13 mouse cellular contexts compared by ENCODE assay signal in the genomic region with DNA sequence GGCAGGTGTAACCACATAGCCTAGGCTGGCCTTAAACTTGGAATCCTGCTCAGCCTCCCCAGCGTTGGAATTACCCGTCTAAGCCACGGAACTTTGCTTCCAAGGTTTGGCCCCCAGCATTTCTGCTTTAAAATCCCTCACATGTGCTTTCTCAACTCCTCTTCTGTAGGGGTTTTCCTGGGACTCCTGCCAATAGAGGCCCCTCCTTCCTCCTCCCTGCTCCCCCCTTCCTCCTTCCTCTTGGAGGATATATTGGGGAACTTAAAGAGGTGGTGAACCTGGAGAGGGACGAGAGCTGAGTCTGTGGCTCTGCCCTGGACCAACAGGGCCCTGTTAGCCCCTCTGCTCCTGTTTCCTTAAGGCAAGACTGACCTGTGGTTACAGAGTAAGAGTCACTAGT. TPM values are rescaled to one million over a fixed set of nuclear protein-coding genes. Genes with fewer than 3 reads are reported as not detected.
DNase-seq lines count a peak whose midpoint lies in the region; ATAC-seq and TF ChIP-seq lines count a peak whose summit lies in the region.
"Had no signal": no experiment of that assay in that cellular context is flagged by ENCODE, and none has a peak within 500 bp of the region (broad histone marks: within the 10 kb centered on the region; RNA-seq: fewer than 3 reads in every experiment).

No protein-coding gene starts in this region.

- H3K9ac ChIP-seq in hindbrain, embryonic 13.5 days, result no peak overlapping the region
- no peak overlapping the region for H3K9ac ChIP-seq in hindbrain, embryonic 11.5 days (ENCODE audit: low read depth, low read length)
- no peak overlapping the region for H3K9ac ChIP-seq in hindbrain, postnatal 0 days (replicated peaks; ENCODE audit: low read length)
- H3K9ac ChIP-seq: midbrain, embryonic 12.5 days had no signal

- peaks cover 57% of the 10 kb centered on the region for H3K4me1 ChIP-seq in cerebellum, adult 2 months (ENCODE audit: control insufficient read depth, insufficient read depth, low read length)
- peaks cover 42% of the 10 kb centered on the region for H3K4me1 ChIP-seq in hindbrain, embryonic 13.5 days (replicated peaks)
- peaks cover 6% of the 10 kb centered on the region; the same call in 1 of the 2 replicates for H3K4me1 ChIP-seq in hindbrain, embryonic 11.5 days (replicated peaks; ENCODE audit: control insufficient read depth, insufficient read depth, low read length)
- H3K4me1 ChIP-seq in hindbrain, postnatal 0 days (ENCODE audit: insufficient read depth, low read length), result peaks cover 20% of the 10 kb centered on the region

- WGBS in cerebellum, adult 2 months, result 14% methylated on average over 4 of the region's 4 CpGs
- 56% methylated on average over 4 of the region's 4 CpGs for WGBS in hindbrain, embryonic 13.5 days
- WGBS in hindbrain, embryonic 11.5 days, result 67% methylated on average over 4 of the region's 4 CpGs
- 23% methylated on average over 4 of the region's 4 CpGs for WGBS in hindbrain, postnatal 0 days

- peak; percentile 32 to 42 for DNase-seq in cerebellum, adult 2 months
- DNase-seq in cerebellum, adult 18-20 months, result no peak
- DNase-seq in hindbrain, embryonic 11.5 days (ENCODE audit: low spot score), result no peak
- peak; percentile 61 for DNase-seq in 416B (ENCODE audit: low read depth)
- DNase-seq in hindbrain, postnatal 0 days (ENCODE audit: low spot score), result peak; percentile 31
- no peak for DNase-seq in kidney, postnatal 10 days
- DNase-seq in urinary bladder, postnatal 25 days (ENCODE audit: low spot score), result no peak
- DNase-seq: gastrocnemius, postnatal 25 days; heart, postnatal 10 days; kidney, adult 2 months; lung, adult 2 months had no signal

- no peaks in the 10 kb centered on the region for H3K9me3 ChIP-seq in hindbrain, embryonic 13.5 days
- H3K9me3 ChIP-seq in hindbrain, embryonic 11.5 days (ENCODE audit: control insufficient read depth, low read length), result no peaks in the 10 kb centered on the region
- no peaks in the 10 kb centered on the region for H3K9me3 ChIP-seq in hindbrain, postnatal 0 days (ENCODE audit: low read length)
- H3K9me3 ChIP-seq: midbrain, embryonic 12.5 days had no signal

- ATAC-seq in hindbrain, embryonic 13.5 days (ENCODE audit: low FRiP score), result no peak
- ATAC-seq in hindbrain, embryonic 11.5 days (ENCODE audit: low FRiP score), result no peak
- ATAC-seq in hindbrain, postnatal 0 days, result no peak

- no peak for TF ChIP-seq CTCF in cerebellum, adult 2 months (IDR thresholded peaks at IDR 0.05; ENCODE audit: borderline replicate concordance, insufficient read depth, low read depth, low read length)
- TF ChIP-seq CTCF in hindbrain, postnatal 0 days (IDR thresholded peaks at IDR 0.05; ENCODE audit: low read depth), result no peak

- TF ChIP-seq POLR2A in cerebellum, adult 2 months (IDR thresholded peaks at IDR 0.05; ENCODE audit: borderline replicate concordance, insufficient read depth, low read length), result no peak

- peak overlapping the region; percentile 19 for H3K27ac ChIP-seq in cerebellum, adult 2 months (ENCODE audit: insufficient read depth, low read length)
- 0 out of 2 replicates have a peak overlapping the region, but pooled peaks have one; percentile 40 for H3K27ac ChIP-seq in hindbrain, embryonic 13.5 days
- H3K27ac ChIP-seq in hindbrain, embryonic 11.5 days (ENCODE audit: low read depth, low read length), result no peak overlapping the region
- no peak overlapping the region for H3K27ac ChIP-seq in hindbrain, postnatal 0 days
- H3K27ac ChIP-seq: midbrain, embryonic 12.5 days had no signal

- H3K4me3 ChIP-seq in cerebellum, adult 2 months (replicated peaks; ENCODE audit: insufficient read depth, low read depth, low read length), result peak overlapping the region; percentile 58
- no peak overlapping the region for H3K4me3 ChIP-seq in hindbrain, embryonic 13.5 days
- H3K4me3 ChIP-seq in hindbrain, embryonic 11.5 days (ENCODE audit: low read depth, low read length), result no peak overlapping the region
- H3K4me3 ChIP-seq in hindbrain, postnatal 0 days (ENCODE audit: low read length), result no peak overlapping the region
- H3K4me3 ChIP-seq: midbrain, embryonic 12.5 days had no signal

- H3K36me3 ChIP-seq in hindbrain, embryonic 13.5 days, result no peaks in the 10 kb centered on the region
- no peaks in the 10 kb centered on the region for H3K36me3 ChIP-seq in hindbrain, embryonic 11.5 days (ENCODE audit: control insufficient read depth, insufficient read depth, low read length)
- H3K36me3 ChIP-seq in hindbrain, postnatal 0 days (ENCODE audit: insufficient read depth, low read length), result no peaks in the 10 kb centered on the region
- H3K36me3 ChIP-seq: midbrain, embryonic 12.5 days had no signal

- H3K4me2 ChIP-seq in hindbrain, embryonic 13.5 days, result peak overlapping the region; percentile 25; the same call in 1 of the 2 replicates
- no peak overlapping the region for H3K4me2 ChIP-seq in hindbrain, embryonic 11.5 days (replicated peaks; ENCODE audit: low read depth, low read length)
- H3K4me2 ChIP-seq in hindbrain, postnatal 0 days (ENCODE audit: low read depth, low read length), result peak overlapping the region; percentile 25

- no peaks in the 10 kb centered on the region for H3K27me3 ChIP-seq in cerebellum, adult 2 months (ENCODE audit: control insufficient read depth, insufficient read depth, low read length)
- peaks cover 46% of the 10 kb centered on the region for H3K27me3 ChIP-seq in hindbrain, embryonic 13.5 days
- peaks cover 32% of the 10 kb centered on the region for H3K27me3 ChIP-seq in hindbrain, embryonic 11.5 days (ENCODE audit: control insufficient read depth, insufficient read depth, low read length)
- no peaks in the 10 kb centered on the region for H3K27me3 ChIP-seq in hindbrain, postnatal 0 days (ENCODE audit: insufficient read depth, low read length)

RNA-seq across cellular contexts. Expression of a gene that starts 2.8 kb away (rescaled TPM):
- 82.9 and 97.4 TPM in 2 replicates for polyA plus RNA-seq in cerebellum, adult 2 months (2012; rRNA removed)
- 14.0 TPM in 2 replicates for polyA plus RNA-seq in hindbrain, embryonic 13.5 days (2015; fragmentation: Nextera tagmentation; extraction: Ambion mirVana)
- 3.3 and 3.4 TPM in 2 replicates for polyA plus RNA-seq in hindbrain, embryonic 11.5 days (2014; fragmentation: Nextera tagmentation; extraction: Ambion mirVana)
- total RNA-seq in hindbrain, postnatal 0 days (2014; rRNA removed), result 38.2 and 55.7 TPM in 2 replicates
- polyA plus RNA-seq in hindbrain, postnatal 0 days (2015; fragmentation: Nextera tagmentation; extraction: Ambion mirVana), result 20.4 and 23.1 TPM in 2 replicates

RNA-seq across cellular contexts. Expression of a gene that starts 40.3 kb away (rescaled TPM):
- 45.1 and 55.8 TPM in 2 replicates for polyA plus RNA-seq in cerebellum, adult 2 months (2012; rRNA removed)
- 4.8 TPM in 2 replicates for polyA plus RNA-seq in hindbrain, embryonic 13.5 days (2015; fragmentation: Nextera tagmentation; extraction: Ambion mirVana)
- polyA plus RNA-seq in hindbrain, embryonic 11.5 days (2014; fragmentation: Nextera tagmentation; extraction: Ambion mirVana), result 7.8 and 8.3 TPM in 2 replicates
- 10.6 and 16.7 TPM in 2 replicates for total RNA-seq in hindbrain, postnatal 0 days (2014; rRNA removed)
- 7.4 and 8.7 TPM in 2 replicates for polyA plus RNA-seq in hindbrain, postnatal 0 days (2015; fragmentation: Nextera tagmentation; extraction: Ambion mirVana)

Comparison
In these comparisons a context has a peak if more than half of its experiments do, and no peak if none do; other contexts are left out.
1. DNase-seq: peak in cerebellum, adult 2 months (2 of 2), 416B (single experiment) and hindbrain, postnatal 0 days (single experiment); none in cerebellum, adult 18-20 months (0 of 2), hindbrain, embryonic 11.5 days (single experiment), kidney, postnatal 10 days (single experiment) and urinary bladder, postnatal 25 days (single experiment).
2. H3K27ac ChIP-seq: peak in cerebellum, adult 2 months (single experiment) and hindbrain, embryonic 13.5 days (single experiment); none in hindbrain, embryonic 11.5 days (single experiment) and hindbrain, postnatal 0 days (single experiment).